Mouse (Mus musculus) liver, postnatal 0 days (tissue): ENCODE results near the gene Setdb1.

Experiments
- CTCF ChIP-seq: sonication (generic); IDR thresholded peaks from 2 replicates; pipeline ENCODE4 v1.5.1; 2016; ENCODE audit warnings: antibody characterized with exemption, low read depth
- EP300 ChIP-seq: IDR thresholded peaks from 2 replicates; pipeline ENCODE4 v1.6.1; 2016; ENCODE audit warnings: antibody characterized with exemption, low read depth, mild to moderate bottlenecking

DNA sequence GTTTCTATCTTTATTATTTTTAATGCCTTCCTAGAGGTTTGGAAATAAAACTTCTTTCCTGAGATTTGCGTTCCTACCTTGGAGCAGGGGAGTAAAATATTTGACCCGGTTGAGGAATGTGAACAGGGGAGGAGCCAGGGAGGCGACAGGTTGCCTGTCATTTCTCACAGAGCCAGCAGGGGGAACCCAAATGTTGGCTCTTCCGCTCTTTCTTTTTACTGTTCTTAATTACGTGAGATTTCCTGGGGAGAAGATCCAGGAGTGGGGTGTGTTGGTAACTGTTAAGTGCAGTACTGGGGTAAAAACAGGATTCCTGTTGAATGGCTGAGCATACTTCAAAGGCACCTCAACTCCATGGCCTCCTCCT is 60.9 kb downstream of the Setdb1 start:
- TF ChIP-seq CTCF = peak; percentile 79
- TF ChIP-seq EP300 = no peak
